Mouse (Mus musculus): ENCODE data around the gene Prima1.

Gene Prima1

DNA sequence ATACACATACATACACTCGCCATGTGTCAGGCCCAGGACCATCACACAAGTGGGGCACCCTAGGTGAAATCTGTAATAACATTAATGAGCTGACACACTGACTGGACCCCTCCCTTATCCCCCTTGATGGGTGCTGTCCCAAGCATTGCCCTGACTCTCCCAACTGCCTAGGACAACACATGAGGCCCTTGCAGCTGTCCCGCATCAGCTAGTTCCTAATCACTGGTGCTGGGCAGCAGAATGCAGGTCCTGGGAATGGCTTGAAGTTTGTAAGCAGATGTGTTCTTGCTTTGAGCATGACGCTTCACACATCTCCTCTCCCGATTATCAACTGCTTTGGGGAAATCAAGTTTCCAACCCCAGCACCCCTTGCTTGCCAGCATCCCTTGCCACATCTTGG is 15.8 kb downstream of the Prima1 start:
- no peak for DNase-seq (ENCODE audit: low read depth)

- no peak for DNase-seq (ENCODE audit: low read depth)
Observed at GRCm38 (mm10) chr12:103223671-103224070, 18.3 kb downstream of the Prima1 start.

GRCm38 (mm10) chr12:103215877-103216610 is 25.9 kb downstream of the Prima1 start:
- no peak for DNase-seq (ENCODE audit: low read depth)

DNA sequence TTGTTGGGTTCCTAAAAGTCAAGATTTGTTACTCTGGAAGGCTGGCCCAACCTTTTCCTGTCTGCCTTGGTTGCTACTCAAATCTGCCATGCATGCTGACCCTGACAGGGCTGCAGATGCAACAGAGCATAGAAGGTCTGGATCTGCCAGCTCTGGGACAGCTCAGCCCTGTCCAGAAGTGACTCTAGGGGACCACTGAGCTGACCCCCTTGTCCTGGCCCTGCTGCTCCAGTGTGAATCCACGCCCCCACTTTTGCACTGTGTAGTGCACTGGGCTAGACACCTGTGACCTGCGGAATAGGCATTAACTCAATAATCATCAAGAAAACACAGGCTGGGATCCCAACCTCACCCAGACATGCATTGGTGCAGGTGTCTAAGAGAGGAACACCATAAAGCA is 27.2 kb downstream of the Prima1 start:
- DNase-seq (ENCODE audit: low read depth), result no peak

- no peak for DNase-seq (ENCODE audit: low read depth)
Observed at GRCm38 (mm10) chr12:103214270-103214669, 27.7 kb downstream of the Prima1 start.

DNA sequence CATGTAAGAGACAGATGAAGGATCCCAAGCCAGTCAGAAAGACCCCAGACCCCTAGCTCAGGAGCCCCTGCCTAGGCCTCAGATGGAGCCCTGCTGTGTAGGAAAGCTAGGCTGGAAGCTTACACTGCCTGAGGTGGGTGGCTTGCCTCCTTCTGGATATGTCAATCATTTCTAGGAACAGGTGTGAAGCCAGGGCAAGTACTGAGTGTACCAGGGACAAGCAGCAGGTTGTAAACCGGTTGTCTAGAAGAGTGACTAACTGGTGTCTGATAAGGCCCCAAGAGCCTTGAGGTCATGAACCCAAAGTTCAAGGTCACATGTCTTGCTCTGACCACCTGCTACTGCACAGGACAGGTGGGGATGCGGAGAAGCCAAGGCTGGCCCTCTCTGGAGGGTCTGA is 28.4 kb downstream of the Prima1 start:
- DNase-seq (ENCODE audit: low read depth), result no peak

DNA sequence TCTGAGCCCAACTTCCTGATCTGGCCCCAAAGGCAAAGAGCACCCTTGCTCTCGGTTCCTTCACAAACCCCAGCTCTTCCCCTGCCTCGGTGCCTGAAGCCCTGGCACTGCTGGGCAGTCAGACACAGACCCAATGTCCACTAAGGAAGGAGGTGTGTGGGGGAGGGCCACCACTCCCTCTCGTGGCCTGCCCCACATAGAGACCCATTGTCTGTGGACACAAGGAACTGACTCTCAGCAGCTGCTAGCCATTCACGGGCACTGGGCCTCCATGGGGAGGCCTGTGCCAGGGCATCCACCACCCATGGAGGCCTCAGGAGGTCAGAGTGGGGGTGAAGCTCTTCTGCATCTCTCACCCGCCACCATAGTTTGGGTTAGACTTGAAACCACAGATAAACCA is 30.9 kb downstream of the Prima1 start:
- DNase-seq (ENCODE audit: low read depth), result no peak

DNA sequence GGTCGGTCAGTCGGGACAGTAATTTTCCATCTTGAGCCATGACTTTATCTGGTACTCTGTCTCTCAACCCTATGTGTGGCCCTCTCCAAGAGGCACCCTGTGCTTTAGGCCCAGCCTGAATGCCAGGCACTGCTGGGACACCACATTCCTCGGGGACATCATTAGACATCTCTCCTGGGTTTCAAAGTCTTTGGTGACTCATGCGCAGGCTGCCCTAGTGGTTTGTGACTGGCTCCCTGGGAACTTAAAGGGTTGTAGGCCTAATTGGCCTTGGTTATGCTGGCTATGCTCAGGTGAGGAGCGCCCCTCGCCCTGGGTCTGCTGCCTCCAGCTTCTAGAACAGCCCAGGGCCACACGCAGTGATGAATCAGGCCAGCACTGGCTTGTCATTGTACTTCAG is 32.4 kb downstream of the Prima1 start:
- DNase-seq (ENCODE audit: low read depth), result no peak

GRCm38 (mm10) chr12:103205561-103205960 is 36.4 kb downstream of the Prima1 start:
- no peak for DNase-seq (ENCODE audit: low read depth)

DNA sequence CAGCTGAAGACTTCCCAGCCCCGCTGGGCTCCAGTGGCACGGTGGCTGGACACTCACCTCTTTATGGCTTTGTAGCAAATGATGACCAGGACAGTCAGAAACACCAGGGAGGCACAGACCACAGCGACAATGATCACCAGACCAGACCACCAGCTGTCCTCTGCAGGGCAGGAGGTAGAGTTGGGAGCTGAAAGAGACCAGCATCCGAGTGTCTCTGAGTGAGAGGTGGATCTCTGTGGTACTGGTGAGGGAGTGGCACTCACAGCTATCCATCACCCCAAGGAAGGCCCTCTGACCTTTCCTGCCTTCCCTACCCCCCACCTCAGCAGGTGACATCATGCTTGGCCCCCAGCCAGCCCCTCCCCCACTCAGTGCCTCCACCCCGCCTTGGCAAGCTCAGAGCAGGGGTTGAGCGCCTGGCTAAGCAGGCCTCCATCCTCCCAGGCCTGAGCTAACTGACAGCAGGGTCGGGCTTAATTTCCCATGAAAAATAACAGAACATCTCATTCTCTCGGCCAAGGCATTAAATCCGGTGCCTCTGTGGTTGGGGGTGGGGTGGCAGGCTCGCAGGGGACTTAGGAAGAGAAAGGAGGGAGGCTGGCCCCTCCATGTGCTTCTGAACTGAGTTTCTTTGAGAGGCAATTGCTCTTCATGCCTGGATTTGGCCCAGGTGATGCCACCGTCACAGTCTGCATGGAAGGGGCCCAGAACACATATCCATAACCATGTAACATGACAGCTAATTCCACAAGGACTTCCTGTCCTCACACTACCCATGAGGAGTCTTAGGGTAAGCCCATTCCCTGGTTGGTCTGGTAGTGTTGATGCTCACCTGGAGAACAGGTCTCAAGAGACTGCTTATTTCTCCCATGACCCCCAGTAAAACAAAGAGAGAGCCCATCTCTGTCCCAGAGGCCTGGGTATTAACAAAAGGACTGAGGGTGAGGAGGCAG is 39.1 kb downstream of the Prima1 start:
- no peak for DNase-seq (ENCODE audit: low read depth)

DNA sequence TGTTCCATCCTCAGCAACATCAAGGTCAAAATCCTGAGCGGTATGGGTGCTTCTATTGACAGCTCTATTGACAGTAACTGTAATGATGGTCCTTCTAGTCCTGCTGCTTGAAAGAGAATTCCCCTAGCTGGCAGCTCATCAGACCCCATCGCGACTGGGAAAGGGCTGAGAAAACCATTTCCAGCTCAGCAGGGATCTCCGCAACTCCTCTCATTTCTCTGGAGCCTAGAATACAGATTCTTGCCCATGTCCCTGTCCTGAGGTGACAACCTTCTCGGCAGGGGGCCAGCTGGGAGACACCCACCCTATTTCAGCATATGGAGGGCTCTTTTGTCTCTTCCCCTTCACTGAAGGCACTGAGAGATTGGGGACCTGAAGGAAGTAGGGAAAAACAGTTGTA is 49.0 kb downstream of the Prima1 start:
- DNase-seq (ENCODE audit: low read depth), result no peak

GRCm38 (mm10) chr12:103189771-103190170 is 52.2 kb downstream of the Prima1 start:
- DNase-seq (ENCODE audit: low read depth), result no peak

- no peak for DNase-seq (ENCODE audit: low read depth)
Observed at GRCm38 (mm10) chr12:103188223-103188622, 53.7 kb downstream of the Prima1 start.

DNA sequence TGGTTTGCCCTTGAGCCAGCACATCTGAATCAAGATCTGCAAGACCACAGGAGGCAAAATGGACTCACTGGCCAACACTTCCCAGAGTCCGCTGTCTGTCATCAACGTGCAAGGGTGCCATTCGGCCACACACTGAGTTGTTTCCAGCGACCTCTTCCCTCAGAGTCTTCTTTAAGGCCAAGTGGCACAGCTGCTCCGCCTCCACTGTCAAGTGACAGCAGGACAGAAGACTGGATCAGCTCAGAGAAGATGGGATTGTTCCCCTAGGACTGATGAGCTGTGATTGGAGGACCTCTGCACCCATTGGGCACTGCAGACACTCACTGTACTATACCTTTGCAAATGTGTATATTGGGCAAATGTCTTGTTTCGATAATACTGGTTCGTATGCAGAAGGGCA is 54.9 kb downstream of the Prima1 start:
- DNase-seq (ENCODE audit: low read depth), result no peak

GRCm38 (mm10) chr12:103183057-103183456 is 58.9 kb downstream of the Prima1 start:
- DNase-seq (ENCODE audit: low read depth), result no peak

DNA sequence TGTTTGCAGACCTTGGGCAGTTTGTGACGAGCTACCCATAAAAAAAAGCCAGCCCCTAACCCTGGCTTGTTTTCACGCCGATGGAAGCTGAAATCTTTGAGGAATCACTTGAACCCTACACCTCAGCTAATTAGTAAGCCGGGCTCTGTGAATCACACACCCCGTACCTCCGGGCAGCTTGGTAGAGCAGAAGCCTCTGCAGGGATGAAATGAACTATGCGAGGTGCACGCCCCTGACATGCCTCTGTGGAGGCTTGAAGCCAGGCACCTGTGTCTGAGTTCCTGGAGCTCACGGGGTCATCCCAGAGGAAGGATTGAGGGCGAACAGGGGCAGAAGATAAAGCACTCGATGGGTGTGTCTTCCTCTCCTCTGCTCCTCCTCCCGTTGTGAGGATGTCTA is 73.1 kb downstream of the Prima1 start:
- no peak for DNase-seq (ENCODE audit: low read depth)

DNA sequence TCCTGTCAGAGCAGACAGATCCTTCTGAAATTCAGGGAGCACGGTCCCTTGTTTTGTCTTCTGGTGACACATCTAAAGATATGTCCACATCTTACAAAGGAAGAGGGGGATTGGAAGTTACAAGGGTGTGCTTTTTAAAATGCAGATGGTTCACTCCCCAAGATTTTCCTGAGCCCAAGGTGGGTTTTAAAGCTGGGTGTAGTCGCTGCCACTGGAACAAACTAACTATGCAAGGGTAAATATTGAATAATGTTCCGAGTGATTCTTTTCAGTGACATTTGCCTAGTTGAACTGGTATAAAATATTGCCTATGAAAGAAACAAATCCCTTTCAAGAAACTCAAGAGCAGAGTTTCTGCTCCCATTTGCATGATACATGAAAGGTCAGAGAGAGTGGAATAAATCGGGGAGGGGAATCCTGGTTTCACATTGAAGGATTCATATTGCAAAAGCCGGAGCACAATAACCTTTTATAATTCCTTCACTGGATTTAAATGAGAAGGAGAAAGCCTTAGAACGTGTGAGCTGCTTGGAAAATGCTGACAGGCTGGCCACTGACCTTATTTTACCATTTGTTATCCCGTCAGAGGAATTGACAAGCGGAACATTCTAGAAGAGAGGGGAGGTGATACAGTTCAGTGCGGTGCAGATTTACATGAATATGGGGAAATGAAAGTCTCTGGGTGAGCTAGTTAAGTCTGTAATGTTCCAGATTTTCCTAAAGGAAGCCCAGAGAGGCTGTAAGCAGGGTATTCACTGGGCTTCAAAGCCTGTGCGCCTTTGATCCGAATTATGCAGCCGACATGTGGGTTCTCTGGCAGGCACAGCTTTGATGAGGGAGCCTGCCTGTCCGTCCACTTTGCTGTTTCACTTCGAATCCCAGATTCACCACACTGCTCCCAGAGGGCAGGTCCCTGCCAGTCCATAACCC is 77.6 kb downstream of the Prima1 start:
- DNase-seq (ENCODE audit: low read depth), result no peak

DNA sequence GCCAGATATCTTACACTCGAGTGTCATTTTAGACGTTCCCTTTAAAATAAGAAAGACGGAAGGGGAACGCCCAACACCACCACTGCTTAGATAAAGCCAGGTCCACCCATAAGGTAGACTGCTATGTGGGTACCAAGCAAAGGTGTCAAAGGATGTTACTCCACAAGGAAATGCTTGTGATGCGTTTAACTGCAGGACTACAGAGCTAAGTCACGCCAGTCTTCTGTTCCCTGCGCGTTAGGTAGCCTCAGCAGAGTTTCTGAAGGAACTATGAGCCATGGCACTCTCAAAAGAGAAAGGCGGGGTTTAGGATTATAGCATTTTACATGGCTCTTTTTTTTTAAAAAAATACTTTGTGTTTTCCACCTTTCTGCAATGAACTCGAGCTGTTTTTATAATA is 78.4 kb downstream of the Prima1 start:
- DNase-seq (ENCODE audit: low read depth), result no peak

DNA sequence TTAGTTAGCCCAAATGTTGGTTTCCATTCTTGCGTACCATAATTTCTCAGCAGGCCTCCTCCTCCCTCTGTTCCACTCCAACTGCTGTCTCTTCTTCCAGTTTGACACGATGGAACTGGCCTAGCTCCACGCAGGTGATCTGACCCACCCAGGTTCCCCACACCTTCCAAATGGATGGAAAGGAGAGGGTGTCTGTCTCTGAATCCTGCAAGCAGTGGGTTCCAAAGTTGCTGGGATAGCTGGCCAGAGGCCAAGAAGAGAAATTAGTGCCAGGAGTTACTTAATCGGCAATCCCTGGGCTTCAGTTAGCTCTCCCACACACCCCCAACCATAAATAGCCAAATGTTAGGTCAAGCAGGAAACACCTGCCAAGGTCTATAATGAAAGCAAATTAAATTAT is 81.2 kb downstream of the Prima1 start:
- no peak for DNase-seq (ENCODE audit: low read depth)

DNA sequence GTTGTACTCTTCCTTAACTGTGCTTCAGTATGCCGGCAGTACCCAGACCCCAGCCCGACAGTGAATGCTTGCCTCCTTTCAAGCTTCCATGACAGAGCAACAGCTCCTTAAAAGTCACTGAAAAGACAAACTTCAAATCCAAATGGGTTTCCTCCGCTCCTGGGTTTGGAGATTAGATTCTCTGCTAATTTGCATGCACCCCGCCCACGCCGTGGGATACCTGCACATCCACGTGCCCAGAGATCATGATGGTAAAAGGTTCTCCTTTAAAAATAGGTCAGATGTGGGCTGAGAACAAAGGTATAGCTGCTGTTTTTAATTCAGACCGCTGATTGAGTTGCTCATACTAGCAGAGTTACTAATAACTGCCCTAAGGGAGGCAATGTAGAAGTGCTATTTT is 82.9 kb downstream of the Prima1 start:
- DNase-seq (ENCODE audit: low read depth), result no peak

GRCm38 (mm10) chr12:103157129-103157910 is 84.6 kb downstream of the Prima1 start:
- no peak for DNase-seq (ENCODE audit: low read depth)

Data from fibroblast of lung, adult 2 months (primary cell).